Mouse (Mus musculus) C2C12 (cell line): ENCODE measurements around the gene Ehd4. TPM values are rescaled to one million over a fixed set of nuclear protein-coding genes. Genes with fewer than 3 reads are reported as not detected.

Source experiments
- H3K27me3 ChIP-seq: one replicate; pipeline ENCODE4 v1.6.1; 2011; ENCODE audit not compliant: control insufficient read depth, insufficient read depth, insufficient read length
- H3K36me3 ChIP-seq: one replicate; pipeline ENCODE4 v1.6.1; 2011; ENCODE audit not compliant: control insufficient read depth, insufficient read depth
- H3K4me3 ChIP-seq: one replicate; pipeline ENCODE4 v1.5.1; 2011; ENCODE audit warnings: mild to moderate bottlenecking, control low read depth; ENCODE audit not compliant: poor library complexity, insufficient read depth, severe bottlenecking
- H3K79me2 ChIP-seq: one replicate; pipeline ENCODE4 v1.6.1; 2011; ENCODE audit not compliant: control insufficient read depth, insufficient read depth
- H3K79me3 ChIP-seq: one replicate; pipeline ENCODE4 v1.6.1; 2011; ENCODE audit warnings: low read depth, control low read depth
- H3ac ChIP-seq: one replicate; pipeline ENCODE3; 2011; ENCODE audit warnings: low read depth; ENCODE audit not compliant: control insufficient read depth, insufficient read length
- CEBPB ChIP-seq: IDR thresholded peaks from one replicate; pipeline ENCODE4 v1.6.1; 2011; ENCODE audit warnings: low read depth, mild to moderate bottlenecking, control low read depth, moderate library complexity
- CTCF ChIP-seq: IDR thresholded peaks from one replicate; pipeline ENCODE4 v1.5.1; 2011; ENCODE audit not compliant: control insufficient read depth, insufficient read depth, insufficient read length
- FOSL1 ChIP-seq: IDR thresholded peaks from one replicate; pipeline ENCODE4 v1.8.0; 2011; ENCODE audit warnings: mild to moderate bottlenecking, low read length; ENCODE audit not compliant: poor library complexity, insufficient read depth, severe bottlenecking
- MAX ChIP-seq: IDR thresholded peaks from one replicate; pipeline ENCODE4 v1.6.1; 2011; ENCODE audit warnings: mild to moderate bottlenecking, control low read depth
- MYOD1 ChIP-seq: IDR thresholded peaks from one replicate; pipeline ENCODE4 v1.6.1; 2011; ENCODE audit warnings: low read depth; ENCODE audit not compliant: control insufficient read depth, insufficient read length
- MYOG ChIP-seq: IDR thresholded peaks from one replicate; pipeline ENCODE4 v1.6.1; 2011; ENCODE audit not compliant: control insufficient read depth, insufficient read length; ENCODE audit errors: extremely low read depth
- USF1 ChIP-seq: IDR thresholded peaks from one replicate; pipeline ENCODE4 v1.6.1; 2011; ENCODE audit warnings: low read depth, mild to moderate bottlenecking, control low read depth, moderate library complexity
- polyA plus RNA-seq: library from polyadenylated mRNA; unstranded; fragments of >200 nt; fragmentation: generic; extraction: Trizol; gene quantifications from one replicate; pipeline ENCODE4 v1.2.1, GENCODE M21; 2012; ENCODE audit warnings: missing spikeins

Ehd4 gene
- polyA plus RNA-seq, 1 experiment, result 60.1 TPM

DNA sequence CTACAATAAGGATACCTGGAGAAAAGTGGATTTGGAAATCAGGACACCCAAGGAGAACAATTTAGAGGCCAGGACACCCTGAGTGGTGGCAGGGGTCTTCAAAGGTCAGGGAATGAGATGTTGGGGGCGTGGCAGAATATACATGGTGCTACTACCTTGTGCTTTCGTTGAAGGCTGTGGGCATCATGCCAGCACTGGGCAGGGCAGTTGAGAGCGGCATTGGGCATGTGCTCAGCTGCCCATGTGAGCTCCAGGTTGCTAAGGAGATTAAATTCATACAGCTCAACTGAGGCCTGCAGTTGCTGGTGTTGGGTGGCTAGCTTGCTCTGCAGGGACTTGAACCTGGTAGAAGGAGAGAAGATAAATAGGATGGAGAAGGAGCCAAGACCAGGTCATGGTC is 88.2 kb downstream of the Ehd4 start:
- TF ChIP-seq MYOD1, result no peak
- no peak for TF ChIP-seq CTCF
- TF ChIP-seq MYOG, result no peak
- TF ChIP-seq MAX, result no peak
- no peak for TF ChIP-seq USF1
- no peak for TF ChIP-seq FOSL1
- no peak for TF ChIP-seq CEBPB
- Histone ChIP-seq H3K27me3 (peaks cover 24% of the 10 kb centered on the region), H3K36me3 (no peaks in the 10 kb centered on the region), H3K4me3 (no peak overlapping the region), H3K79me2 (no peaks in the 10 kb centered on the region), H3ac (no peak overlapping the region), H3K79me3 (no peaks in the 10 kb centered on the region)

DNA sequence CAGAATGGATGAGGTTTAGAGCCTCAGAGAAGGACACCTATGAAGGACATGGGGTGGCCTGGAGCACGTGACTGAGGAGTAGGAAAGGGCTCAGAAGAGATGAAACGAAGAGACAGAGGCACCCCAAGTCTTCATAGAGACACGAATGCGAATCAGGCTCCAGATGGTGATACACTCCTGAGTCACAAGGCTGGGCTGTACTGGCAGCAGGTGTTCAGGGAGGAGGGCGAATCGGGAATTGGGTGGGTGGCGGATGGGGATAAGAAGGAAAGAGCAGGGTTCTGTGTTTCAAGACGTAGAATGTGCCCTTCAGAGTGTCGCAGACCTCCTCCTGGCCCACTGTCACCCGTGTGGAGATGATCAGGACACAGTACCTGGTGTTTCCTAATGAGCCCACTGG is 89.2 kb downstream of the Ehd4 start:
- Histone ChIP-seq H3K36me3 (no peaks in the 10 kb centered on the region), H3K79me2 (no peaks in the 10 kb centered on the region), H3K79me3 (no peaks in the 10 kb centered on the region), H3K4me3 (no peak overlapping the region), H3ac (no peak overlapping the region), H3K27me3 (peaks cover 34% of the 10 kb centered on the region)
- TF ChIP-seq MYOG (no peak), FOSL1 (no peak), MYOD1 (no peak), CTCF (no peak), USF1 (no peak), CEBPB (no peak), MAX (no peak)

DNA sequence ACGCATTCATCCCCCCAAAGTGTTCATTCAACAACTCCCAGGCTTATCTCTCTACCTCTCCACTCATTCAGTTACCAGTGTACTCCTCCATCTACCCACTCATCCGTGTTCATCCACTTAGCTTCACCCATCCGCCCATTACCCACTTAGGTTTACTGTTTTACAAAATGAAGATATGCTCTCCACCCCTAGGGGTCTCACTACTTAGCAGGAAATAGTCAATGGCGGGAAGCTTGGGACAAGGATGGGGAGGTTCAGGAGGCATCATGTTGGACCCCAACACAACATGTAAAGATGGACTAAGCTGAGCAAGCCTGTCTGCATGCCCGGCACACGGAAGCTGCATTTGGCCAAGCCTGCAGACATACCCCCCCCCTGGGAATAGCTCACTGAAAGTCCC is 89.8 kb downstream of the Ehd4 start:
- Histone ChIP-seq H3K79me3 (no peaks in the 10 kb centered on the region), H3K27me3 (peaks cover 39% of the 10 kb centered on the region), H3ac (no peak overlapping the region), H3K36me3 (no peaks in the 10 kb centered on the region), H3K4me3 (no peak overlapping the region), H3K79me2 (no peaks in the 10 kb centered on the region)
- TF ChIP-seq MYOG (no peak), USF1 (no peak), MAX (no peak), MYOD1 (no peak), FOSL1 (no peak), CTCF (no peak), CEBPB (no peak)

DNA sequence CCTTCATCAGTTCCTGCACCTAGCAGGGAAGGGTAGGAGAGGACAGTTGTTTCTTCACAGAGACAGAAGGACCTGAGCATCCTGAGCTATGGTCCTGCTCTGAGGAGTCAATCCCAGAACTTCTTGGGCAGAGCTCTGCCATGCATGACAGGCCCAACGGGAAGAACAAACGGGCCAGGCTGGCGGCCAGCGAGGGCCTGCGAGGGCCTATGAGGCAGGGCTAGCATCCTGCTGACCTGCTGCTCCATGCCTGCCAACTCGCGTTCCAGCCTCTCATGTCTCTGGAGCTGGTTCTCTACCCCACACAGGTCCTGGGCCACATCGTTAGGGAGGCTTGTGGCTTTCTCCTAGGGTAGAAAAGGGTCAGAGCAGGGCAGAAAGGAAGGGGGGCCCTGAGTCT is 92.2 kb downstream of the Ehd4 start:
- Histone ChIP-seq H3K4me3 (no peak overlapping the region), H3K79me3 (no peaks in the 10 kb centered on the region), H3K79me2 (no peaks in the 10 kb centered on the region), H3K27me3 (peaks cover 57% of the 10 kb centered on the region), H3ac (no peak overlapping the region), H3K36me3 (no peaks in the 10 kb centered on the region)
- no peak for TF ChIP-seq MAX
- TF ChIP-seq CEBPB, result no peak
- no peak for TF ChIP-seq MYOG
- TF ChIP-seq FOSL1, result no peak
- no peak for TF ChIP-seq CTCF

DNA sequence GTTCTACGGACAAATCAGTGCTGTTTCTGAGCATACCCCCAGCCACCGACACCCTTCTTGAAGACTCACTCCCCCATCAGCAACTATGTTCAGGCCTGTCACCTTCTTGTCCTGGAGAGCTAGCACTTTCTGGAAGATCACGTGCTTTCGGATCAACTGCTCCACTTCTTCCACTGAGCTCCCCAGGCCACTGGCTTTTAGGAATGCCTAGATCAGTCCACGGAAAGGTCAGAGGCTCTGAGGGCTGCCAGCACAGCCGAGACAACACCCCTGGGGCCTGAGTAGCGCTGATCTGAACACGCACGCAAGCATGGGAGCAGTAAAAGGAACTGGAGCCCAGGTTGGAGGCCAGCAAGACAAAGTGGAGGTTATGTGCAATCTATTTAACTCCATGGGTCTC is 93.8 kb downstream of the Ehd4 start:
- Histone ChIP-seq H3K79me2 (no peaks in the 10 kb centered on the region), H3K27me3 (peaks cover 69% of the 10 kb centered on the region), H3K4me3 (no peak overlapping the region), H3K36me3 (no peaks in the 10 kb centered on the region), H3ac (no peak overlapping the region), H3K79me3 (no peaks in the 10 kb centered on the region)
- TF ChIP-seq CEBPB, result no peak
- TF ChIP-seq FOSL1, result no peak
- no peak for TF ChIP-seq CTCF
- no peak for TF ChIP-seq MYOG
- no peak for TF ChIP-seq USF1
- no peak for TF ChIP-seq MYOD1
- no peak for TF ChIP-seq MAX

DNA sequence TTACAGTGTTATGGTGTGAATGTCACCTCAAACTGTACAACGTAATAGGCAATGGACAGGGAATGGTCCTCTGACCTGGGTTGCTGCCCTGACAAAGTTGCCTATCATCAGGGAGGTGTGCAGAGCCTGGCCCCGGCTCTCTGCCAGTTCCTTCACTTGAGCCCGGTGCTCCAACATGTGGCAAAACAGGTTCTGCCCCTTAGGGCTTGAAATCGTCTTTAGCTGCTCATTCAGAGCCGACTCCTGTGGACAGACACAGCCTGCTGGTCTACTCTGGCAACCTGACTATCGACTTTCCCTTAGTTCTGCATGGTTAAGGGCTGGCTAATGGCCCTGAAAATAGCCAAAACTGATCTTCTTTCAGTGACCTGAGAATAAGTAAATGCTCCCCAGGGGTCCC is 94.2 kb downstream of the Ehd4 start:
- Histone ChIP-seq H3K79me2 (no peaks in the 10 kb centered on the region), H3ac (no peak overlapping the region), H3K4me3 (no peak overlapping the region), H3K79me3 (no peaks in the 10 kb centered on the region), H3K27me3 (peaks cover 73% of the 10 kb centered on the region), H3K36me3 (no peaks in the 10 kb centered on the region)
- TF ChIP-seq MAX (no peak), USF1 (no peak), CTCF (no peak), MYOD1 (no peak), MYOG (no peak), FOSL1 (no peak), CEBPB (no peak)
